Mouse (Mus musculus): ENCODE data around the gene B4galt2. TPM values are rescaled to one million over a fixed set of nuclear protein-coding genes. Genes with fewer than 3 reads are reported as not detected.

B4galt2 gene
- polyA plus RNA-seq, 1 experiment: 0.23 TPM

DNA sequence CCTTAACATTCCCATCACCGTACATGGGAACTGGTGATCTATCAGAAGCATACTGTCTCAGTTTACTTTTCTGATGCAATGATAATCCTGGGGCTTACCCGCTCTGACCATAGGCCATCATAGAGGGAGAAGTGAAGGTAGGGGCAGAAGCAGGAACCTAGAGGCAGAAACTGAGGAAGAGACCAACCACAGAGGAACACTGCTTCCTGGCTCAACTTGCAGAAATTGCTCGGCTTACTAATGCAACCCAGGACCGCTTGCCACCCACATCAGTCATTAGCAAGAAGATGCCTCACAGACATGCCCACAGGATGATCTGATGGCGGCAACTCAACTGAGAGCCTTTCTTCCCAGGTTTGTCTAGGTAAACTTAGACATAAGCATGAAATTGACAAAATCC is 35.5 kb upstream of the B4galt2 start:
- Histone ChIP-seq H3K27me3 (ENCODE audit: control insufficient read depth) (peaks cover 24% of the 10 kb centered on the region), H3K4me3 (replicated peaks) (no peak overlapping the region), H3K36me3 (ENCODE audit: control insufficient read depth) (no peaks in the 10 kb centered on the region), H3K4me1 (ENCODE audit: control insufficient read depth) (peaks cover 41% of the 10 kb centered on the region), H3K9me3 (ENCODE audit: control insufficient read depth, low read length) (no peaks in the 10 kb centered on the region)
- TF ChIP-seq GATA1 (IDR thresholded peaks at IDR 0.05; ENCODE audit: low read length) (no peak), TAL1 (IDR thresholded peaks at IDR 0.05; ENCODE audit: low read length) (no peak)

DNA sequence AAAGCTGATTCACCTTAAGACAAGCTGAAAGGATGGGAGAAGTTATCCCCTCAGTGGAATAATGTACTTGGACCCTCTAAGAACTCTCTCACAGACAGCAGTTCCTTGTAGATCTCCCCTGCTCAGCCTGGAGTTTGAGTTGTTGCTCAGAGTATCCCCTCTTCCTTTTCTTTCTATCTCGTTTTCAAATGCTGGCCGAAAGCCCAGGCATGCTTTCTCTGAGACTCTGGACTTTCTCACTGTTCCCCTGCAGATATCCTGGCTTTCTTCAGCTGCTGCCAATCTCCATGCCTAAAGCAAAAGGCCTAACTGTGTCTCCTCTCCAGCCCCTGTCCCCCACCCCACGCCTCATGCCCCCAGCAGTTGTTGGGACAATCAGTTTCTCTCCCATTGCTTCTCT is 35.0 kb upstream of the B4galt2 start:
- H3K4me1 ChIP-seq (ENCODE audit: control insufficient read depth): peaks cover 43% of the 10 kb centered on the region
- peaks cover 2% of the 10 kb centered on the region for H3K36me3 ChIP-seq (ENCODE audit: control insufficient read depth)
- TF ChIP-seq GATA1 (IDR thresholded peaks at IDR 0.05; ENCODE audit: low read length): no peak
- no peak for TF ChIP-seq TAL1 (IDR thresholded peaks at IDR 0.05; ENCODE audit: low read length)
- no peaks in the 10 kb centered on the region for H3K9me3 ChIP-seq (ENCODE audit: control insufficient read depth, low read length)
- no peak overlapping the region for H3K4me3 ChIP-seq (replicated peaks)
- H3K27me3 ChIP-seq (ENCODE audit: control insufficient read depth): peaks cover 19% of the 10 kb centered on the region

DNA sequence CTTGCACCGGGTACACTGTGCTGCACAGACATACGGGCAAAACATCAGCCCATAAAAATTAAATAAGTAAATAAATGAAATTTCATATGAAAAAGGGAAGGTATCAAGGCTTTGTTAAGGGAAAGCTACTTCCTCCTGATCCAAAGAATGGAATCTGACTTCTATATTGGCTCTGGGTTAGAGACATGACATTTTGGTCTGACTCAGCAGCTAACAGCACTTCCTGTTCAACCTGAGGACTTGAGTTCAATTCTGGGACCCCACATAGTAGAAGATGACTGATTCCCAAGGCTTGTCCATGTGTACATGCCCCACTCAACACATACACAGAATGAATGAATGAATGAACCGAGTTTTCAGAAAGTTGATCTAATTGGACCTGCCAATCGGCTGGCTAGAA is 34.6 kb upstream of the B4galt2 start:
- H3K4me3 ChIP-seq (replicated peaks): no peak overlapping the region
- H3K27me3 ChIP-seq (ENCODE audit: control insufficient read depth): peaks cover 15% of the 10 kb centered on the region
- H3K36me3 ChIP-seq (ENCODE audit: control insufficient read depth): peaks cover 6% of the 10 kb centered on the region
- TF ChIP-seq GATA1 (IDR thresholded peaks at IDR 0.05; ENCODE audit: low read length): no peak
- no peak for TF ChIP-seq TAL1 (IDR thresholded peaks at IDR 0.05; ENCODE audit: low read length)
- peaks cover 46% of the 10 kb centered on the region for H3K4me1 ChIP-seq (ENCODE audit: control insufficient read depth)
- no peaks in the 10 kb centered on the region for H3K9me3 ChIP-seq (ENCODE audit: control insufficient read depth, low read length)

DNA sequence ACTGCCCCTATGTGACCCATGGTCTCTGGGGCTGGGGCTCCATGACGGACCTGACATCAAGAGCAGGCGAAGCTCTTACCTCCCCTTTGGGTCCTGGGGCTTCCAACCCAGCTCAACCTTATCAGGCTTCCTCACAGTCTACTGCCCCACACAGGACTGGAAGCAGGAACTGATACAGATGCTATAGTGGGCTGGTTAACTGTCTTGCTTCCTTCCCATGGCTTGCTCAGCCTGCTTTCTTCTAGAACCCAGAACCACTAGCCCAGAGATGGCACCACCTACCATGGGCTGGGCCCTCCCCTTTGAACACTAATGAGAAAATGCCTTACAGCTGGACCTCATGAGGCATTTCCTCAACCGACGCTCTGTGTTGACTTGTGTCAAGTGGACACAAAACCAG is 34.1 kb upstream of the B4galt2 start:
- Histone ChIP-seq H3K36me3 (ENCODE audit: control insufficient read depth) (peaks cover 10% of the 10 kb centered on the region), H3K9me3 (ENCODE audit: control insufficient read depth, low read length) (no peaks in the 10 kb centered on the region), H3K27me3 (ENCODE audit: control insufficient read depth) (peaks cover 10% of the 10 kb centered on the region), H3K4me1 (ENCODE audit: control insufficient read depth) (peaks cover 50% of the 10 kb centered on the region), H3K4me3 (replicated peaks) (no peak overlapping the region)
- TF ChIP-seq GATA1 (IDR thresholded peaks at IDR 0.05; ENCODE audit: low read length): no peak
- TF ChIP-seq TAL1 (IDR thresholded peaks at IDR 0.05; ENCODE audit: low read length): no peak

DNA sequence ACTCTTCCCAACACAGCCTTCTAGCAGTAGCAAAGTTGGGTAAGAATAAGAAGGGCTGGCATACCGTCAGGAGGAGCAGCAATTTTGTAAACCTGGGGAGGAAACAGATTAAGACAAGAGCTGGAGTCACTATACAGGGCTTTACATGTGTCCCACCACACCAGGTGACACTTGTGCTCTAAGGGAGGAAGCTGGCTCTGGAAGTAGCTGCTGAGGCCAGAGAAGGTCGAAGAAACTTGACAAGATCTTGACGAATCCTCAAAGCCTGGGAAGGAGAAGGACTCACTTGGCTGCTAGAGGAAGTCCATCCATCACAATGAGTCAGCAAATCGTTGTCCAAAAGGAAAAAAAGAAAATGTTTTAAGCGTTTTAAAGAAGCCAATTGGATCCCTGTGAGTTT is 33.1 kb upstream of the B4galt2 start:
- TF ChIP-seq TAL1 (IDR thresholded peaks at IDR 0.05; ENCODE audit: low read length): no peak
- TF ChIP-seq GATA1 (IDR thresholded peaks at IDR 0.05; ENCODE audit: low read length): no peak
- Histone ChIP-seq H3K9me3 (ENCODE audit: control insufficient read depth, low read length) (no peaks in the 10 kb centered on the region), H3K4me3 (replicated peaks) (peak overlapping the region; percentile 75), H3K4me1 (ENCODE audit: control insufficient read depth) (peaks cover 58% of the 10 kb centered on the region), H3K36me3 (ENCODE audit: control insufficient read depth) (peaks cover 21% of the 10 kb centered on the region), H3K27me3 (ENCODE audit: control insufficient read depth) (peaks cover 3% of the 10 kb centered on the region; the same call in 1 of the 2 replicates)

DNA sequence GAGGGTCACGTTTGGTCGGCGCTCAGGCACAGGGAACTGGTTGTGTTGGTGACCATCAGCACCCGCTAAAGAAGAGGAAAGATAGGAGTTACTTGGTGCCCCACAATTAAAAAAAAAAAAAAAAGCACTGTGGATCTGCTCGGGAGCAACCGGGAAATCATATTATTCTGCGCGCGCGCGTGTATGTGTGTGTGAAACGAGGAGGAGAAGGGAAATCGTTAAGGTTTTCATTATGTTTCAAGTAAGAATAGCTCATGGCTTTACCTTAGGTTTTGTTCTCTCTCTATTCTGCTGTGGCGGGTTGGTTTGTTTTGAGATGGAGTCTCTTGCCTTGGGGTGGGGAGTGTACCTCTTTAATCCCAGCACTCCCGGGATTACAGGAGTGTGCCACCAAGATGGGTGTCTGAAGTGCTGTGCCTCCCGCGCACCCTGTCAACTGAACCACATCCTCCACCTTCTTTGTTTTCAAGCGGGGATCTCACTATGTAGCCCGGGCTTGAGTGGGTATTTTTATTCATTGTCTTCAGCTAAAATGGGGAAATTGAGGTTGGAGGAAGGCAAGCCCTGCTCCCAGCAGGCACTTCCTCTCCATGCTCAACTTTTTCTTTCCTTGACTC is 32.3 kb upstream of the B4galt2 start:
- Histone ChIP-seq H3K4me1 (ENCODE audit: control insufficient read depth) (peaks cover 62% of the 10 kb centered on the region), H3K36me3 (ENCODE audit: control insufficient read depth) (peaks cover 29% of the 10 kb centered on the region), H3K9me3 (ENCODE audit: control insufficient read depth, low read length) (no peaks in the 10 kb centered on the region), H3K27me3 (ENCODE audit: control insufficient read depth) (no peaks in the 10 kb centered on the region; the same call in 1 of the 2 replicates), H3K4me3 (replicated peaks) (peak overlapping the region; percentile 75)
- TF ChIP-seq TAL1 (IDR thresholded peaks at IDR 0.05; ENCODE audit: low read length): no peak
- no peak for TF ChIP-seq GATA1 (IDR thresholded peaks at IDR 0.05; ENCODE audit: low read length)

DNA sequence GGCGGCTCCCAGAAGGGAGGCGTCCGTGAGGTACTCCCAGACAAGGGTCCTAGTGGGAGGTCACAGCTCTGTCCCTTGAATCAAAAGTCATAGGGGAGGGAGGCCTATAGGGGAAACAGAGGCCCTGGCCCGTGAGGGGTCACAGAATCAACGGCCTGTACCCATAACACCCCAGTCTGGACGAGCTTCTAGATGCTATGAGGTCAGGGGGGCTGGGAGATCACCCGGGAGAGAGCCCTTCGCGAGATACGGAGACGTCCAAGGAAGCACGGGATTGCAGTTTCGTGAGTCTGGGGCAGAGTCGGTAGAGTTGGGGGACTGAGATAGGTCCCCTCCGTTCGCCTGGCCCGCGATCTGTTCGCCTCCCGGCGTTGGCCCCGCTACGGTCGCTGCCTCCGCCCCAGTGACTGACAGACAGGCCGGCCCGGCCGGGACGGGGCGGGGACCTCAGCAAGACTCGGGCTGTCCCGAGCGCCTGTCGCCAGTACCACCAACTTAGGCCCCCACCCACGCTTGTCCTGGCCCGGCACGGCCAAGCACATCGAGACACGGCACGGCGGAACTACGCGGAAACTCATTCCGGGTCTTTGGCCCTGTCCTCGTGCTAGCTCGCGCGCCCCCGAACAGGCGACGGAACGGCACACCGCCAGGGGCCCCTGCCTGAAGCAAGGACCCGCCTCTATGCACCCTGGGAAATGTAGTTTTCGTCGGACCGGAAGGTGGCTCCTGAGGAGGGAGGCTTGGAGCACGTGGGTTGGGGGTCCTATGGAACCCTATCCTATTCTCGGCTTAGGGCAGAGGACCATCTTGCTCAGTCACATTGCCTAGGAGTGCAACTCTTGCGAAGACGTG is 31.5 kb upstream of the B4galt2 start, which contains the start of gene Ipo13:
Ipo13 (minus strand) TSS at position 409 of the 852 bp plus-strand sequence.
- peaks cover 66% of the 10 kb centered on the region for H3K4me1 ChIP-seq (ENCODE audit: control insufficient read depth)
- TF ChIP-seq GATA1 (IDR thresholded peaks at IDR 0.05; ENCODE audit: low read length) (no peak), TAL1 (IDR thresholded peaks at IDR 0.05; ENCODE audit: low read length) (no peak)

DNA sequence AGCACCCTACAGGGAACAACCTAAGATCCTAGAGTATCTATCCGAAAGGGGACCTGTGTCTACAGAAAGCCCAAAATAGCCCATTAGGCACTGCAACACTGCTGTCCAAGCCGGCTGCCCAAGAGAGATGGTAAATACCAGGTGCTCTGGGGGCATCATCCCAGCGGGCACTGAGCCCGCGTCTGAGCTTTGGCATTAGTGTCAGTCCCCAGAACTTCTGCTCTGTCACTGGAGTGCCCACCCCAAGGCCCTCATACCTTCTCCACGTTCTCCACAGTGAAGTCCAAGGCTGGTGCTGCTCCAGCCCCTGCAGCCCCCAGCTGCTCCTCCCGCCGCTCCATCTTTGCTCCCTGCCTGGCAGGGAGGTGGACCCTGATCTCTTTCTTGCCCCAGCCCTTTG is 30.7 kb upstream of the B4galt2 start:
- H3K4me1 ChIP-seq (ENCODE audit: control insufficient read depth): peaks cover 71% of the 10 kb centered on the region

More for the DNA sequence above, 31.5 kb upstream of the B4galt2 start, which contains the start of gene Ipo13:
- Histone ChIP-seq H3K4me3 (replicated peaks) (peak within 1 kb of the TSS; percentile 75), H3K9me3 (ENCODE audit: control insufficient read depth, low read length) (no peaks in the 10 kb centered on the region), H3K36me3 (ENCODE audit: control insufficient read depth) (peaks cover 34% of the 10 kb centered on the region), H3K27me3 (ENCODE audit: control insufficient read depth) (no peaks in the 10 kb centered on the region)

DNA sequence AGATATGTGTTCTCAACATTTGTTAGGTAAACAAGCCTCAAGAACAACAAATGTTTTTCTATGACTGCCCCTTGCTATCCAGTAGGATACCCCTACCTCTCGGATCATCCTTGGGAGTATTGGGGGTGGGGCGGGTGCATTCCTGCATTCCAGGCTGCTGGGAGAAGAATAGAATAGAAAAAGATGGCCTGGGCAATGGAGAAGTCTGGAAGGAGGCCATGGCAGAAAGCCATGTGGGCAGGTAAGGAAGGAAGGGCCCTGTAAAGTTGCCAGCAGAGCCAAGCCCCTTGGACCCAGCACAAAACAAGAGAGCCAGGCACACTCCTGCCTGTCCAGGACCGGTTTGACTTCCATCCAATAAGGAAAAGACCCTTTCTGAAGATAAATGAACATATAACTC is 30.1 kb upstream of the B4galt2 start:
- Histone ChIP-seq H3K4me3 (replicated peaks) (peak overlapping the region; percentile 75), H3K36me3 (ENCODE audit: control insufficient read depth) (peaks cover 48% of the 10 kb centered on the region), H3K27me3 (ENCODE audit: control insufficient read depth) (no peaks in the 10 kb centered on the region), H3K9me3 (ENCODE audit: control insufficient read depth, low read length) (no peaks in the 10 kb centered on the region), H3K4me1 (ENCODE audit: control insufficient read depth) (peaks cover 75% of the 10 kb centered on the region)
- TF ChIP-seq TAL1 (IDR thresholded peaks at IDR 0.05; ENCODE audit: low read length) (no peak), GATA1 (IDR thresholded peaks at IDR 0.05; ENCODE audit: low read length) (no peak)

More for the DNA sequence above, 30.7 kb upstream of the B4galt2 start:
- H3K36me3 ChIP-seq (ENCODE audit: control insufficient read depth): peaks cover 42% of the 10 kb centered on the region
- no peaks in the 10 kb centered on the region for H3K27me3 ChIP-seq (ENCODE audit: control insufficient read depth)
- peak overlapping the region; percentile 75 for H3K4me3 ChIP-seq (replicated peaks)
- TF ChIP-seq TAL1 (IDR thresholded peaks at IDR 0.05; ENCODE audit: low read length) (no peak), GATA1 (IDR thresholded peaks at IDR 0.05; ENCODE audit: low read length) (no peak)
- no peaks in the 10 kb centered on the region for H3K9me3 ChIP-seq (ENCODE audit: control insufficient read depth, low read length)

Measured in erythroblast, embryonic 14.5 days (primary cell).